Comparison of ENCODE assay signal across 8 mouse cellular contexts in genomic region chr5:77307821-77308553, GRCm38 (mm10). TPM values are rescaled to one million over a fixed set of nuclear protein-coding genes. Genes with fewer than 3 reads are reported as not detected.
DNase-seq lines count a peak whose midpoint lies in the region; ATAC-seq and TF ChIP-seq lines count a peak whose summit lies in the region.

No protein-coding gene starts in this region.

- peak overlapping the region; percentile 4 to 92; a peak in 2 of 4 replicates for H3K4me3 ChIP-seq in heart, embryonic 14.5 days (ENCODE audit: control insufficient read depth in 1 of 2, insufficient read depth in 1 of 2, low read depth in 1 of 2, low read length in 2 of 2)
- peak overlapping the region; percentile 91 for H3K4me3 ChIP-seq in hindbrain, postnatal 0 days (ENCODE audit: low read length)
- peak overlapping the region; percentile 87 for H3K4me3 ChIP-seq in midbrain, embryonic 14.5 days (replicated peaks; ENCODE audit: low read depth, low read length)

- H3K9me3 ChIP-seq in heart, embryonic 14.5 days (ENCODE audit: control insufficient read depth, low read length) = no peaks in the 10 kb centered on the region
- no peaks in the 10 kb centered on the region for H3K9me3 ChIP-seq in hindbrain, postnatal 0 days (ENCODE audit: low read length)
- H3K9me3 ChIP-seq in midbrain, embryonic 14.5 days (ENCODE audit: control insufficient read depth, low read length) = no peaks in the 10 kb centered on the region

- peak overlapping the region; percentile 100 for H3K4me2 ChIP-seq in heart, embryonic 14.5 days (ENCODE audit: low read length)
- H3K4me2 ChIP-seq in hindbrain, postnatal 0 days (ENCODE audit: low read depth, low read length) = peak overlapping the region; percentile 99
- H3K4me2 ChIP-seq in midbrain, embryonic 14.5 days (ENCODE audit: low read length) = peak overlapping the region; percentile 95

- DNase-seq in heart, postnatal 4 days = no peak
- DNase-seq in c-Kit-negative CD71-positive TER-119-positive erythroid progenitor cells, embryonic 14.5 days (ENCODE audit: low read depth, low spot score) = peak; percentile 16
- no peak for DNase-seq in hindbrain, postnatal 0 days (ENCODE audit: low spot score)
- no peak for DNase-seq in midbrain, embryonic 14.5 days
- DNase-seq in layer of hippocampus, adult 18-20 months (ENCODE audit: low spot score in 2 of 2) = no peak
- no peak for DNase-seq in right cerebral cortex, adult 2 months (ENCODE audit: low spot score in 2 of 2)
- no peak for DNase-seq in ovary, postnatal 10 days (ENCODE audit: low spot score)

- H3K9ac ChIP-seq in heart, embryonic 14.5 days (ENCODE audit: low read length) = peak overlapping the region; percentile 81
- H3K9ac ChIP-seq in hindbrain, postnatal 0 days (replicated peaks; ENCODE audit: low read length) = peak overlapping the region; percentile 94; the same call in 1 of the 2 replicates
- H3K9ac ChIP-seq in midbrain, embryonic 14.5 days (replicated peaks; ENCODE audit: low read length) = peak overlapping the region; percentile 67

- H3K27ac ChIP-seq in heart, embryonic 14.5 days (replicated peaks in 1 of 2; ENCODE audit: control insufficient read depth in 1 of 2, insufficient read depth in 1 of 2, low read depth in 2 of 2, low read length in 2 of 2) = no peak overlapping the region
- H3K27ac ChIP-seq in hindbrain, postnatal 0 days = no peak overlapping the region
- no peak overlapping the region for H3K27ac ChIP-seq in midbrain, embryonic 14.5 days (replicated peaks; ENCODE audit: low read depth, low read length)

- H3K36me3 ChIP-seq in heart, embryonic 14.5 days (ENCODE audit: control insufficient read depth, insufficient read depth, low read length) = peaks cover 36% of the 10 kb centered on the region
- peaks cover 14% of the 10 kb centered on the region for H3K36me3 ChIP-seq in hindbrain, postnatal 0 days (ENCODE audit: insufficient read depth, low read length)
- peaks cover 20% of the 10 kb centered on the region for H3K36me3 ChIP-seq in midbrain, embryonic 14.5 days (ENCODE audit: control insufficient read depth, insufficient read depth, low read length)

- TF ChIP-seq CTCF in hindbrain, postnatal 0 days (IDR thresholded peaks at IDR 0.05; ENCODE audit: low read depth) = no peak

- no peak for ATAC-seq in heart, embryonic 14.5 days (ENCODE audit: insufficient number of reproducible peaks, insufficient read depth, low FRiP score, low read depth)
- no peak for ATAC-seq in hindbrain, postnatal 0 days
- ATAC-seq in midbrain, embryonic 14.5 days (ENCODE audit: low FRiP score, low TSS enrichment) = no peak

- 84% methylated on average over 5 of the region's 5 CpGs for WGBS in heart, embryonic 14.5 days
- WGBS in hindbrain, postnatal 0 days = 77% methylated on average over 5 of the region's 5 CpGs
- WGBS in midbrain, embryonic 14.5 days = 79% methylated on average over 5 of the region's 5 CpGs

- peaks cover 6 to 22% of the 10 kb centered on the region in 2 experiments for H3K4me1 ChIP-seq in heart, embryonic 14.5 days (ENCODE audit: control insufficient read depth in 2 of 2, insufficient read depth in 2 of 2, low read length in 2 of 2)
- peaks cover 19% of the 10 kb centered on the region for H3K4me1 ChIP-seq in hindbrain, postnatal 0 days (ENCODE audit: insufficient read depth, low read length)
- H3K4me1 ChIP-seq in midbrain, embryonic 14.5 days (ENCODE audit: control insufficient read depth, insufficient read depth, low read length) = peaks cover 21% of the 10 kb centered on the region

- H3K27me3 ChIP-seq in heart, embryonic 14.5 days (ENCODE audit: control insufficient read depth, insufficient read depth, low read length) = no peaks in the 10 kb centered on the region
- no peaks in the 10 kb centered on the region for H3K27me3 ChIP-seq in hindbrain, postnatal 0 days (ENCODE audit: insufficient read depth, low read length)
- H3K27me3 ChIP-seq in midbrain, embryonic 14.5 days (ENCODE audit: control insufficient read depth, insufficient read depth, low read length) = no peaks in the 10 kb centered on the region

RNA-seq across cellular contexts. Expression of gene Noa1, which starts 1.9 kb away (rescaled TPM):
- 17.0 and 17.3 TPM in 2 replicates for polyA plus RNA-seq in heart, embryonic 14.5 days (2014; fragmentation: Nextera tagmentation; extraction: Ambion mirVana)
- 10 to 100 TPM; 14.3 to 14.7 TPM for total RNA-seq in heart, postnatal 4 days (2021)
- total RNA-seq in hindbrain, postnatal 0 days (2014; rRNA removed) = 16.3 and 18.7 TPM in 2 replicates
- 33.3 and 34.7 TPM in 2 replicates for polyA plus RNA-seq in hindbrain, postnatal 0 days (2015; fragmentation: Nextera tagmentation; extraction: Ambion mirVana)
- 35.9 and 36.1 TPM in 2 replicates for polyA plus RNA-seq in midbrain, embryonic 14.5 days (2014; fragmentation: Nextera tagmentation; extraction: Ambion mirVana)
- total RNA-seq in layer of hippocampus, adult 18-20 months (2021) = 10 to 100 TPM; 24.5 to 24.8 TPM

RNA-seq across cellular contexts. Expression of gene Polr2b, which starts 2.0 kb away (rescaled TPM):
- polyA plus RNA-seq in heart, embryonic 14.5 days (2014; fragmentation: Nextera tagmentation; extraction: Ambion mirVana) = 40.0 and 40.3 TPM in 2 replicates
- 10 to 100 TPM; 35.3 to 37.2 TPM for total RNA-seq in heart, postnatal 4 days (2021)
- 46.4 and 61.0 TPM in 2 replicates for total RNA-seq in hindbrain, postnatal 0 days (2014; rRNA removed)
- polyA plus RNA-seq in hindbrain, postnatal 0 days (2015; fragmentation: Nextera tagmentation; extraction: Ambion mirVana) = 48.8 and 50.9 TPM in 2 replicates
- 59.2 and 77.2 TPM in 2 replicates for polyA plus RNA-seq in midbrain, embryonic 14.5 days (2014; fragmentation: Nextera tagmentation; extraction: Ambion mirVana)
- 10 to 100 TPM; 44.0 to 48.4 TPM for total RNA-seq in layer of hippocampus, adult 18-20 months (2021)

RNA-seq across cellular contexts. Expression of gene Rest, which starts 42.7 kb away (rescaled TPM):
- polyA plus RNA-seq in heart, embryonic 14.5 days (2014; fragmentation: Nextera tagmentation; extraction: Ambion mirVana) = 26.1 and 26.7 TPM in 2 replicates
- 10 to 100 TPM; 33.2 to 34.3 TPM for total RNA-seq in heart, postnatal 4 days (2021)
- 9.0 and 9.1 TPM in 2 replicates for total RNA-seq in hindbrain, postnatal 0 days (2014; rRNA removed)
- 4.1 and 4.4 TPM in 2 replicates for polyA plus RNA-seq in hindbrain, postnatal 0 days (2015; fragmentation: Nextera tagmentation; extraction: Ambion mirVana)
- 5.6 and 8.4 TPM in 2 replicates for polyA plus RNA-seq in midbrain, embryonic 14.5 days (2014; fragmentation: Nextera tagmentation; extraction: Ambion mirVana)
- 1 to 10 TPM; 4.3 to 4.4 TPM for total RNA-seq in layer of hippocampus, adult 18-20 months (2021)
